Mouse (Mus musculus) heart, embryonic 11.5 days (tissue): Measurements from ENCODE around the gene Ranbp6. TPM values are rescaled to one million over a fixed set of nuclear protein-coding genes. Genes with fewer than 3 reads are reported as not detected.
A peak's percentile ranks its signal among the peaks of the same experiment; 100 is the strongest.

Source experiments
- ATAC-seq: fragments of 200-750 bp; cut with Nextera tagmentation; replicated peaks from 2 replicates; pipeline ENCODE4 v1.8.0; 2017; ENCODE audit warnings: moderate library complexity; ENCODE audit not compliant: insufficient number of reproducible peaks, low FRiP score, low TSS enrichment
- H3K27ac ChIP-seq: fragments of 300-500 bp; sonication (generic); 2 replicates; pipeline ENCODE4 v1.5.1; 2014; ENCODE audit warnings: mild to moderate bottlenecking, low read depth, low read length
- H3K27me3 ChIP-seq: fragments of 300-500 bp; sonication (generic); 2 replicates; pipeline ENCODE4 v1.6.1; 2014; ENCODE audit warnings: mild to moderate bottlenecking, low read length, mixed read lengths; ENCODE audit not compliant: control insufficient read depth, insufficient read depth
- H3K36me3 ChIP-seq: fragments of 300-500 bp; sonication (generic); 2 replicates; pipeline ENCODE4 v1.6.1; 2014; ENCODE audit warnings: mild to moderate bottlenecking, low read length, moderate library complexity, mixed read lengths; ENCODE audit not compliant: control insufficient read depth, insufficient read depth
- H3K4me1 ChIP-seq: fragments of 300-500 bp; sonication (generic); 2 replicates; pipeline ENCODE4 v1.6.1; 2014; ENCODE audit warnings: low read length; ENCODE audit not compliant: control insufficient read depth, insufficient read depth
- H3K4me2 ChIP-seq: fragments of 300-500 bp; sonication (generic); 2 replicates; pipeline ENCODE4 v1.6.1; 2014; ENCODE audit warnings: mild to moderate bottlenecking, moderate library complexity
- H3K4me3 ChIP-seq: fragments of 300-500 bp; sonication (generic); 2 replicates; pipeline ENCODE4 v1.5.1; 2014; ENCODE audit warnings: low read depth, low read length
- H3K9ac ChIP-seq: fragments of 300-500 bp; sonication (generic); 2 replicates; pipeline ENCODE4 v1.6.1; 2014; ENCODE audit warnings: mild to moderate bottlenecking, low read depth, low read length, moderate library complexity
- H3K9me3 ChIP-seq: fragments of 300-500 bp; sonication (generic); replicated peaks from 2 replicates; pipeline ENCODE4 v1.6.1; 2016; ENCODE audit warnings: low read length; ENCODE audit not compliant: control insufficient read depth
- WGBS: fragments of 180-500 bp; shearing (Covaris S2); extraction: QIAGEN DNeasy Blood & Tissue Kit; methylation state at CpG from one replicate; pipeline ENCODE4 v1.1.7; 2014; ENCODE audit not compliant: insufficient replicate concordance; 5-methylcytosine and 5-hydroxymethylcytosine counted together
- polyA plus RNA-seq: library from polyadenylated mRNA; unstranded; fragments of >200 nt; fragmentation: Nextera tagmentation; extraction: Ambion mirVana; gene quantifications from 2 replicates; pipeline ENCODE4 v1.2.1, GENCODE M21; 2014

The Ranbp6 gene
- 16.8 and 23.8 TPM in 2 replicates for polyA plus RNA-seq

DNA sequence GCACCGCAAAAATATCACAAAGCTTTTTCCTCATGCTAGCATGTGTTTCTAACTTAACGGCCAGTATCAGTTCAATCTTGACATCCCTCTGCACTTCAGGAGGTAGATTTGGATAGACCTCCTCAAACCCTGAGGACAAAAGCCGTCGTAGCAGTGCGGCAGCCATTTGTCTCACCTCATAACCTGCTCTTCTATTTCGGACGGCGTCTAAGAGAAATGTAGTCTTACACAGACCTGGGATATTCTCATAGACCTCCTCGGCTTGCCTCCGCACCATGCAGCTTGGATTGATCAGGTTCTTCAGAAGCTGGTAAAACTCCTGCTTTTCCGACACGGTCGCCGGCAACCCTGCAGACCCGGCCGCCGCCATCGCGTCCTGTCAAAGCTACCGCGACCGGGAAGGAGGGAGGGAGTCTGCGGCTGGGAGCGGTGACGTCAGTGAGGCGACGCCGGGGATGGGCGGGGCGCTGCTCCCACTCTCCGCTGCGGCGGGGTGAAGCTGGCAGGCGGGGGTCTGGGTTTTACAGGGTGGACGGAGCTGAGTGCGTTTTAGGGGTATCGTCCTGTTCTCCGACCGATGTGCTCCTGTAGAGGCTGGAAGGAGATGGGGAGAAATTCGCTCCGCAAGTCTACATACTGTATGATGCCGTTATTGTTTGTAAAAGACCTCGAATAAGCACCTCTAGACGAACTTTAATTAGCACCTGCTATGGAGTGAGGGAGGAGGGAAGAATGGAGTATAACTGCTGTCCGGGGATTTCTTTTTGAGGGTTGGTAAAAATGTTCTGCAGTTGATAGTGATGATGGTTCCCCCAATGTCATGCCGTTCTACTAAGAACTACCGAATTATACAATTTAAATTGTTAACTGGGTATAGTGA, at the start of gene Ranbp6:
TSS of gene Ranbp6 (minus strand) at position 394 of the 880 bp plus-strand sequence.
- Histone ChIP-seq H3K4me1 (peaks cover 8% of the 10 kb centered on the region), H3K4me3 (peak within 1 kb of the TSS; percentile 66), H3K27ac (peak within 1 kb of the TSS; percentile 54), H3K36me3 (peaks cover 14% of the 10 kb centered on the region), H3K9ac (peak within 1 kb of the TSS; percentile 78), H3K4me2 (peak within 1 kb of the TSS; percentile 75), H3K27me3 (no peaks in the 10 kb centered on the region), H3K9me3 (no peaks in the 10 kb centered on the region)
- WGBS: 1% methylated on average over 47 of the region's 47 CpGs
- peak; percentile 88 for ATAC-seq

DNA sequence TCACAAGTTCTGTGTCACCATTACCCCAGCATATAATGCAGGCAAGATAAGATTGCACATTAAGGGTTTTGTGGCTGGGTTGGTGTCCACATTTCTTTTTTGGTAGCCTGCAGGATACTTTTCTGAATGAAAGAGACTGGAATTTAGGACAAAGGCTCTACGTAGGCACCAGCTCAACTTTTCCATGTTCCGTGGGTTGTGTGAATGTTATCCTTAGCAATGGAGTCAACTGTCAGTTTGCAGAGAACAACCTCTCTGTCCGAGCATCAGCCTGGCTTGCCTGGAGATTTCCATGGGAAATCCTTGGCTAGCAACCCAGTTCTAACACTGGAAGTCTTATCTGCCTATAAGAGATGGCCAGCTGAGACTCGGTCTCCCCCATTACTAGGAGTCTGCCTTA, 48.0 kb upstream of the Ranbp6 start:
- H3K27ac ChIP-seq: no peak overlapping the region
- H3K36me3 ChIP-seq: no peaks in the 10 kb centered on the region
- ATAC-seq: no peak
- no peak overlapping the region for H3K4me3 ChIP-seq
- no peaks in the 10 kb centered on the region for H3K27me3 ChIP-seq
- no peak overlapping the region for H3K4me2 ChIP-seq
- H3K9ac ChIP-seq: no peak overlapping the region
- 79% methylated on average over 4 of the region's 4 CpGs for WGBS
- H3K9me3 ChIP-seq: no peaks in the 10 kb centered on the region
- no peaks in the 10 kb centered on the region for H3K4me1 ChIP-seq

DNA sequence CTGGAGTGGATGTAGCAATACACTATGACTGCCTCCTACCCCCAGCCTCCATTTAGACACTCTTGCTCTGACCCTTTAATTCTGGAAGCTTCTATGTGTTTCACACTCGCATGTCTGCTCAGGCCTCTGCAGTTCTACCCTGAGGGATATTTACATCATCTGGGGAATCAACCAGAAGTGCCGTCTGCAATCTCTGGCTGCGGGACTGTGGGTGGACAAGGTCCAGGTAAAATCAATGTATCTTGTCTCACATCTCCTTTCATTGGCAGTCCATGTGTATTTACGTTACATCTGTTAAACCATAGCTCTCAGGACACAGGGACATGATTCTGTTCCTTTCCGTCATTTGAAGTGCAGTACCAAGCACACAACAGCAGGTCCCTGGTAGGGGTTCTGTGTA, 44.5 kb upstream of the Ranbp6 start:
- ATAC-seq: no peak
- no peak overlapping the region for H3K27ac ChIP-seq
- H3K4me1 ChIP-seq: no peaks in the 10 kb centered on the region
- no peak overlapping the region for H3K4me2 ChIP-seq
- WGBS: 81% methylated on average over 5 of the region's 5 CpGs
- no peak overlapping the region for H3K4me3 ChIP-seq
- H3K27me3 ChIP-seq: no peaks in the 10 kb centered on the region
- H3K36me3 ChIP-seq: no peaks in the 10 kb centered on the region
- no peak overlapping the region for H3K9ac ChIP-seq
- H3K9me3 ChIP-seq: no peaks in the 10 kb centered on the region

DNA sequence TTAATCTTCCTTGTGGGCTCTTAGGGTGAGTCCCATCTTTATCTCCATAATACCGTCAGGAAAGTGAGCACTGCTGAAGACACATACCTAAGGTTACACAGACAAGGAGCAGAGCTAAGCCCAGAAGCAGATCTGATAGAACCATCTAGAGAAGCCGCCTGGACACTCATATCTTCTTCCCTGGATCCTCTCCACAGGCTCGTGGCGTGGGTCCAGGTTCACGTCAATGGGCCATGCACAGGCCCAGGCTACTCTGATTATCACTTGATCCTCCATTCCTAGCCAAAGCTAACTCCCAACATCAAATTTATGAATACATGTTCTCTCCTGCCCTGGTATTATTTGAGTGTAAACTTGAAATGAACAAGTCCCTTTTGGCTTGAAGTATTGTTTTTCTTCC, 40.9 kb upstream of the Ranbp6 start:
- H3K4me2 ChIP-seq: no peak overlapping the region
- H3K9ac ChIP-seq: no peak overlapping the region
- no peaks in the 10 kb centered on the region for H3K27me3 ChIP-seq
- no peak overlapping the region for H3K27ac ChIP-seq
- ATAC-seq: no peak
- no peaks in the 10 kb centered on the region for H3K36me3 ChIP-seq
- H3K4me3 ChIP-seq: no peak overlapping the region
- WGBS: 84% methylated on average over 5 of the region's 5 CpGs
- no peaks in the 10 kb centered on the region for H3K9me3 ChIP-seq
- no peaks in the 10 kb centered on the region for H3K4me1 ChIP-seq

DNA sequence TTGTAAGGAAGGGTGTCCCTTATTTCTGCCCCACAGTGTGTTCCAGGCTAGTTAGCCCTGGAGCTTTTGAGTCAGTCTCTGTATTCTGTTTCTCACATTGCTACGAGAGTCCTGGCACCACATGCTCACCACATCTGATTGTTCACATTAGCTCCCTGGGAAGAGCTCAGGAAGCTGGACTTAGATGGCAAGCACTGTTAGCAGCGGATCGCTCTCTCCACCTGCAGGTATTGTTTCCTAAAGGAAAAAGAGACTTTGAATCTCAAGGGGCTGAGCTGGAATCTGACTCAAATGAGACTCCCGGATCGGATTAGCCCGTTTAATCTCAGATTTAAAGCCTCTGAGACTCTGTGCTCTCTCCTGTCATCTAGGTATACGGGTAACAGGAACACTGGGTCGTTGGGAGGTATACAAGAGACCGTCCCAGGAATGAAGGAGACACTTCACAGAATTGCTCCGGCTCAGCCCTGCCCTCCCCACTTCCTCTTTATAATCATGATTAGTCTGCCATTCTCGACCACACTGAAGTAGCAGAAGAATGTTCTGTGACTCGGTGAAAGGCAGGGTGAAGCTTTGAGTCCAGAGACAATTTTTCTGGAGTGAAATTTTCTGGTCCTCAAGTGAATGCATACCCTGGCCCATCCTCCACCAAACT, 38.4 kb upstream of the Ranbp6 start:
- no peak for ATAC-seq
- 53% methylated on average over 12 of the region's 12 CpGs for WGBS

DNA sequence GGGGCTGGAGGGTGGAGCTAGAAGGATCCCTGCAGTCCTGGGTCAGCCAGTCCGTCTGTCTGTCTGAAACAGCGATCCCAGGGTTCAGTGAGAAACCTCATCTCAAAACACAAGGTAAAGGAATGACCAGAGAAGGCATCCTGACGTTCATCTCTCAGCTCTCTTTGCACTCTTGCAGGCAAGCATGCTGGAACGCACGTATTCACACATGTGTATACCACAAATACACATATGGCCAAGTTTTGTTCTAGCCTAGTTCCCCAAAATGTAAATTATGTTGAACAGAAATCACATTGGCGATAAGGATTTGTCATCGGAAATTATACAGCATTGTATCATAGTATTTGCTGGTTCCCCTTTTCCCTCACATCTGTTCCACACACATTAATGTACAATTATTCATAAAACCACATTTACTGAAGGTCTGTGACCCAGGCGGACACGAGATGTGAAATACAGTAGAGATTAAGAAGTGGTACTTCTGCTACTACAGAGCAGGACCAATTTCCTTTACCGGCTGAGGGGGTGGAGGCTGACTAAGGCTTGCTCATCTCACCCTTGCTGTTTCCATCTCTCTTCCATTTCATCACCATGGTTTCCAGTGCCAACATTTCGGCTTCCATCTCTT, 37.3 kb upstream of the Ranbp6 start:
- Histone ChIP-seq H3K9me3 (no peaks in the 10 kb centered on the region), H3K27me3 (no peaks in the 10 kb centered on the region), H3K27ac (no peak overlapping the region), H3K4me2 (no peak overlapping the region), H3K4me1 (no peaks in the 10 kb centered on the region), H3K36me3 (no peaks in the 10 kb centered on the region), H3K4me3 (no peak overlapping the region), H3K9ac (no peak overlapping the region)
- no peak for ATAC-seq
- 70% methylated on average over 11 of the region's 11 CpGs for WGBS

More for the DNA sequence above, 38.4 kb upstream of the Ranbp6 start:
- Histone ChIP-seq H3K4me2 (no peak overlapping the region), H3K9me3 (no peaks in the 10 kb centered on the region), H3K4me1 (no peaks in the 10 kb centered on the region), H3K9ac (no peak overlapping the region), H3K4me3 (no peak overlapping the region), H3K27ac (no peak overlapping the region), H3K36me3 (no peaks in the 10 kb centered on the region), H3K27me3 (no peaks in the 10 kb centered on the region)

DNA sequence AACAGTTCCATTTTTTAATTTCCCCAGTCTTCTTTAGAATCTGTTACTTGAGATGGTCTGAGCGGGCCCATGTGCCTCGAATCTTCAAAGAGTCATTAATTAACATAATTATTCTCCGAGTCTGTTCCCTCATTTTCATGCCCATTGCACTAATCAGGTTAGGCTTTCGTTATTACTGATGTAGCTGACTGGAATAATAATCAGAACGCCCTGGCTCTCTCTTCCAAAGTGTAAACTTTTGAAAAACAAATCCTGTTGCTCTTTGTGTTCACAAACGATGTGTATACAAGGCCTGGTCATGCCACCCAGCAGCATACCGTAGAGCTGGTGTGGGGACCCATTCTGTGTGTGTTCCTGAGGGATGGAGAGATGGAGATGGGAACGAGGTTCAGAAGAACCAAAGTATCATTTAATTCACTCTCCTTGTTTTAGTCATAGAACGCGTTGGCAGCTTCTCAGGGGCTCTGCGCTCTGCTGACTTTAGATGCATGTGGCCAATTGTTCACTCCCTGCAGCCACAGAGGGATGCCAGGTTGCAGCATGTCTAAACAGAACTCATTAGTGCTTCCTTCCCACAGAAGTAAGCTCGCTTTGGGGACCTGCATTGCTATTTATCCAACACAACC, 31.4 kb upstream of the Ranbp6 start:
- no peak overlapping the region for H3K4me3 ChIP-seq
- H3K36me3 ChIP-seq: no peaks in the 10 kb centered on the region
- 75% methylated on average over 12 of the region's 12 CpGs for WGBS
- no peak overlapping the region for H3K27ac ChIP-seq
- H3K4me1 ChIP-seq: no peaks in the 10 kb centered on the region
- H3K9me3 ChIP-seq: no peaks in the 10 kb centered on the region
- no peak for ATAC-seq
- H3K4me2 ChIP-seq: no peak overlapping the region
- no peaks in the 10 kb centered on the region for H3K27me3 ChIP-seq
- no peak overlapping the region for H3K9ac ChIP-seq

DNA sequence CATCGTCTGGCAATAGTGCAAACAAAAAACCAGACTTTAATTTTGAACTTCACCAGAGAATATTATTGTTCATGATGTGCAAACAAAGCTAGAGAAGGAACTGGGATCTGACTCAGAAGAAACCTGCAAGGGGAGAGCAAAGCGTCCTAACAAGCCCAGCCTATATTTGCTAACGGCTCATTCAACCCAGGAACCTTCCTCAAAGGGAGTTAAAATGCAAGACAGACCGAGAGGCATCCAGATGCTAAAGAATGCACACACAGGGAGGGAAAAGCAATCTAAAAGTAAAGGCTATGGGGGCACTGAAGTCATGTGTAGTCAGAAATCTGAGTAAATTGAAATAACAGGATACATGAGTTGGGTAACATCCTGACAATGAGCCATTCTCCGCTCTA, 30.9 kb upstream of the Ranbp6 start:
- no peak overlapping the region for H3K9ac ChIP-seq
- no peaks in the 10 kb centered on the region for H3K9me3 ChIP-seq
- ATAC-seq: no peak
- no peaks in the 10 kb centered on the region for H3K36me3 ChIP-seq
- no peaks in the 10 kb centered on the region for H3K27me3 ChIP-seq
- H3K4me2 ChIP-seq: no peak overlapping the region
- WGBS: 45% methylated on average over 5 of the region's 5 CpGs
- H3K4me1 ChIP-seq: no peaks in the 10 kb centered on the region
- H3K4me3 ChIP-seq: no peak overlapping the region
- no peak overlapping the region for H3K27ac ChIP-seq
